Mouse (Mus musculus) lung, adult 2 months (tissue): ENCODE data around the gene Hax1.

Experiments used
- CTCF ChIP-seq: fragments of 200-500 bp; IDR thresholded peaks from 2 replicates; pipeline ENCODE4 v1.5.1; 2011; ENCODE audit warnings: mild to moderate bottlenecking, low read length, control low read depth; ENCODE audit not compliant: insufficient read depth
- POLR2A ChIP-seq: fragments of 200-500 bp; IDR thresholded peaks from 2 replicates; pipeline ENCODE4 v1.6.1; 2011; ENCODE audit warnings: low read depth, mild to moderate bottlenecking, control low read depth, low read length, borderline replicate concordance; ENCODE audit errors: extremely low read depth

DNA sequence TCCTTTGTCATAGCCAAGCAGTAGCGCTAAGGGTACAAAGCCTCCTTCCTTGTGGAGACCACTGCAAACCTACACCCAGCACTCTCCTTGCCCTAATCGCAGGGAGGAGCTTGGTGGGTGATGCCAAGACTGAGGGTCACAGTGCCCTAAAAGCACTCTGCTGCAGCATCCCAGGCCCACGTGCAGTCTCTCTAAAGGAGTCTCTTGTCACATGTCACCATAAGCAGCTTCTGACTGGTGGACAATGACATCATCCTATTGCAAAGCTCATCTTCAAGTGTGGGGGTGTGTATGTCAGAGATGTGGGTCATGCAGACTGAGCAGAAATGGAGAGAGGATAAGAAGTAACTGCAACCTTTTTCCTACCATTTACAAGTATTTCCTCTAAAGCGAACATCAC lies 39.1 kb downstream of the Hax1 start:
- TF ChIP-seq CTCF (no peak), POLR2A (no peak)
